Mouse (Mus musculus) naive thymus-derived CD4-positive, alpha-beta T cell, adult 2 months (primary cell): ENCODE measurements around the gene Smyd1.
"Not testable (repeated sequence)": the region's sequence is repeated elsewhere in the genome, so short reads cannot be mapped to it uniquely, and the experiment has no call there.

ENCODE experiments used
- DNase-seq: peaks from one replicate; pipeline ENCODE4 v3.0.0-alpha.2; 2011; ENCODE audit warnings: low read depth

Gene Smyd1

DNA sequence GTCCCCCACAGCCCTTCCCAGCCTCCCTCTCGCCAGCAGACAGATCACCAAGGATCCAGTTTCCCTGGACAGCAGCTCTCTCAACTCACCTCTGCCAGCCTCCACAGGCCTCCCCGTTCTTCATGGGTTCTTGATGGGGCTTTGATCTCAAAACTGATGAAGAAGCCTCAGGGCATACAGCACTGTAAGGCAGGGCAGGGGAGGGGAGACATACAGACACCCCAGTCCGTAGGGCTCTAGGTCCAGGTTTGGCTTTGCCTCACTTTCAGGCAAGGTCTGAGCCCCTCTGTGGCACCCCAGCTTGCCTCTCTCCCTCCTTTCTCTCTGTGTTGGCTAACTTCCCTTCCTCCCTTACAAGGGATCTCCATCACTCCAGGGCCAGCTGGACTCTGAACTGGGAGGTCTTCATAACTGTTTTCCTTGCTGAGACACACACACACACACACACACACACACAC is at the start of gene Smyd1:
Smyd1 (minus strand) TSS at position 408 of the 458 bp plus-strand sequence.
- DNase-seq, result no peak

DNA sequence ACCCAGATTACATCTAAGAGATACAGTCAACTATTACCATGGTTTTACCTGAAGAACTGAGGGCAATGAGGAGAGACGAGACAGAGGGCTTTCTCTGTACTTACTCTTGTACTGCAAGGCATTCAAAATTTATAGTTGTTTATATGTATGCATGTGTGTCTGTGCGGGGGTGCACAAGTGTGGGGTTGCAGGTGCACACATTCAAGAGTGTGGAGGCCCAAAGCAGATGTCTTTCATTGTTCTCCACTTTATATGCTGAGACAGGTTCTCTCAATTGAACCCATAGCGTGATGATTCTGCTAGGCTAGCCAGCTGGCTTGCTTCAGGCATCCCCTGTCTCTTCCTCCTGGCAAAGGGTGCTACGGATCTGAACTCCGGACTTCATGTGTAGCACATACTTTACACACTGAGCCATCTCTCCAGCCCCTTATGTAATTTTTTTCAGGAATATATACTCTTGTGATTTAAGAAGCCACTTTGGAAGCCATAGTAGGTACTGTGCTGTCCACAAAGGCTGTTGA is 49.1 kb upstream of the Smyd1 start:
- no peak for DNase-seq

DNA sequence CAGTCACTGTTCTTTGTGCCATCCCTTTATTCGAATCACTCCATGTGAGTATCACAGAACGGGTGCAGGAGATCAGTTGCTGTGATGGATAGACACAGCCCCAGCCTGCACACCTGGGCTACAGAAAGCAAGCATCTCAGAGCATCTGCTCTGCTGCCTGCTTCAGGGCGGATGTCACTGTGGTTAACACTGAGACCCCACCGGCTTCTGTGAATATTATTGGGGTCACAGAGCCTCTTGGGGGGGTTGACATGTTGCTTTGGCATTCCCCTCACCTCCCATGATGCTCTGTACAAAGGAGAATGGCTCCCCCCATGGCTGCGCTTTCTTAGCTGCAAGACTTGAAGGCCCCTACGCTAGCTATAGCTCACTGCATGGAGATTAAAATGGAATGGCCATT is 47.4 kb upstream of the Smyd1 start:
- no peak for DNase-seq

- no peak for DNase-seq
These were observed 42.0 kb upstream of the Smyd1 start for GRCm38 (mm10) chr6:71363995-71364394.

DNA sequence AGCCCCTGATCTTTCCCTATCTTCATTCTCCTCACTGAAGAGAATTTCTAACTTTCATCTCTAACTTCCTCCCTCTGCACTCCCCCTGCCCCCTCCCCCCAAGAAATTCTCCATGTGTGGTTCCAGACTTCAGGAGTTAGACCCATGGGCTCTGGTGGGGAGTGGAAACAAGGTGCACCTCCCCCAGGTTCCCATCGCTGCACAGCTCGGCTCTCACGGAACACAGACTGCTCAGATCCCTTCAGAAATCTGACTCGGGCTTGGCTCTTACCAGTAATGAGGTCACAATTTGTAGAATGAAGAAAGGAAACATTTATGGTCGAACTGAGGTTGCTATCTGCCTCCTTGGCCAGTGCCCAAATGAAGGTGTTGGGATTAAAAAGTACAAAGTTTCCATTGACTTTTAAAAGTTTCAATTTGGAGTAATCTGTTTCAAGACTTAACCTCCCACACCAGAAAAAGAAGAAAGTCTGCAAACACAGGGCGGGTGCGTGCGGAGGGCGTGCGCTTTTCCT is 39.2 kb upstream of the Smyd1 start:
- no peak for DNase-seq

DNA sequence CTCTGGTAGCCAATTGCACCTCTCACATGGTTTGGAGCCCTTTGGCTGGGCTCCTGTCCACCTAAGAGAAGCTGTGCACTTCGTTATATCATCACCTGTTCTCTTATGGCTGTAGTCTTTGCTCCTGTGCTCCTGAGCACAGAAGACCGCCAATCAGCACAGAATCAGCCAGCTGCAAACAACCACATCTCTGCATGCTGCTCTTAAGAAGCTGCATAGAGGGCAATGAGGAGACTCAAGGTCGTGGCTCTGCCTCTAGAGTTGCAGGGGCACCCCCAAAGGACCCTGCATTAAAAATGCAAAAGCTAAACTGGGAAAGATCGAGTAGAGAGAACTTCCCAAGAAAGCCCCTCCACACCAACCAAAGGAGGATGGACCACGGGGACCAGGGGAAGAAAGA is 38.7 kb upstream of the Smyd1 start:
- no peak for DNase-seq

- no peak for DNase-seq
These were observed 38.2 kb upstream of the Smyd1 start for GRCm38 (mm10) chr6:71360221-71360620.

DNA sequence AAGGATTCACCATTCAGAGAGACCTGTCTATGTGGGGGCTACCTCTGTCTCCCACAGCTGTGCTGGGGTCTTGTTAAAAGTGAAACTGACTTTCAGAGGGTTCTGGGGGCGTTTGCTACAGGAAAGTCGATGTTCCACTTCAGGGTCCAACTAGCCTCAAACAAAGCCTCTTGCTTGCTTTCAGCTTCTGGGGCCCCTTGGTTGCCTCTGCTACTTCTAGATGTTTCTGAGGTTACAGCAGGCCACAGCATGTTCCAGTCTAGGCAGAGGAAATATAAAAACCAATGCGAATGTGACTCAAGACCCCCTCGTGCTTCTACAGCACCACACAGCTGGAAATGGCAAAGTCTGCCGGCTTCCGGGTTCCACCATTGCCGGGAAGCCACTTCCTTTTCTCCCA is 35.5 kb upstream of the Smyd1 start:
- DNase-seq, result no peak

GRCm38 (mm10) chr6:71353722-71354121 is 31.7 kb upstream of the Smyd1 start:
- no peak for DNase-seq

DNA sequence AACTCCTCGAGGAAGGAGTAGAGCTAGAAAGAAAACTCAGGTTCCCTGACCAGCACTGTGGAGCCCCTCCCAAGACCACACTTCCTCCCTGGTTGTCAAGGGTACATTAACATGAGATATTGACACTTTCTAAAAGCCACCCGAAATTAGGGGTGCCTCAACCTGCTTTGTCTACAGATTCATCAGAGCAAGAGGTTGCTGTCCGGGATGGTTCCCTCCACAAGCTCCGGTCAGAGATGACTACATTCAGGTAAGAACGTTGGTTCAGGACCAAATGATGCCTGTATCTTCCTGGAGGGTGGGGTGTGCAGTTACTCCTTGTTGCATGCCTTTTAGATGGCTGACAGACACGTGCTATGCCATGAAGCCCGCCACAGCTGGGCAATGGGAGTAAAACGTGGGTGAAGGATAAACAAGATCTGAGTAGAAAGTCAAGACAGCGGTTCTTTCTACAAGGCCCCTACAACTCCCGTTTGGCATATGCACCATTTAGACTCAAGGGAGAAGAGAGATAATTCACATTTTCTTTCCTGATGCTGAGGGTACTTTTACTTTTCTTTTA is 30.9 kb upstream of the Smyd1 start:
- DNase-seq, result no peak

GRCm38 (mm10) chr6:71352201-71352600 is 30.2 kb upstream of the Smyd1 start:
- DNase-seq, result no peak

DNA sequence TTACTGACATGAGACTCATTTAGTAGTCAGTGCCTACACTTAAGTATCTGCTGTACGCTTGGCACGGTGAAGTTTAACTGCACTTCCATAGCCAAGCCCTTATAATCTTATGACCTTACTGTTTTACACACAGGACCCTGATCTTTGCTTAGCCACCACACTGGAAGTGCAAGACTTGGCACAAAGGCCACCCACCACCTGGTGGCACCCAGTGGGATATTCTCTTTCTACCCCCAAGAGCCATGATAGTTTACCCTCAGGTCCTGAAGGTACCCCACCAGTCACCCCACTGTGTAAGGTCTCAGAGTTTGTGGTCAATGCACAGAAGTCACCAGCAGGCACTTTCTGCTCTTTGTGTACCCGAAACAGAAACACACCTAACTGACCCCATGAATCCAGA is 29.2 kb upstream of the Smyd1 start:
- DNase-seq, result no peak

GRCm38 (mm10) chr6:71348006-71348405 is 26.0 kb upstream of the Smyd1 start:
- no peak for DNase-seq

DNA sequence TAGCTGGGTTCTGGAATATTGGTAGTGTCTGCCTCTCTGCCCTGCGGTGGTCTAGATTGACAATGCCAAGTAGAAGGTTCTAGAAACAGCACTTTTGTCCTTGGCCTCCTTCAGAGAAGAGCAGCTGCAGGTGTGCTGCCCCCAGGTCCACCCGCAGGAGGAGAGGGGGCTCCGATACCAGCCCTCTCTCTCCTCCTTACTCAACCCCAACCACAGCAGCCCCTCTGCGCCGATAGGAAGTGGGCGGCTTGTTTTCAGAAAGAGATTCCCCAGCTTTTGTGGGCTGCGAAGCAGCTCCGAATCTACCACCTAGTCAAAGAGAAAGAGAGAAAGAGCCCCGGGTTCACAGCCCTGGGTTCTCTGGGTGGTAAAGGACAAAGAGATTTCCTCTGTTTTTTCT is 19.1 kb upstream of the Smyd1 start:
- no peak for DNase-seq

- no peak for DNase-seq
These were observed 17.3 kb upstream of the Smyd1 start for GRCm38 (mm10) chr6:71339351-71339750.

DNA sequence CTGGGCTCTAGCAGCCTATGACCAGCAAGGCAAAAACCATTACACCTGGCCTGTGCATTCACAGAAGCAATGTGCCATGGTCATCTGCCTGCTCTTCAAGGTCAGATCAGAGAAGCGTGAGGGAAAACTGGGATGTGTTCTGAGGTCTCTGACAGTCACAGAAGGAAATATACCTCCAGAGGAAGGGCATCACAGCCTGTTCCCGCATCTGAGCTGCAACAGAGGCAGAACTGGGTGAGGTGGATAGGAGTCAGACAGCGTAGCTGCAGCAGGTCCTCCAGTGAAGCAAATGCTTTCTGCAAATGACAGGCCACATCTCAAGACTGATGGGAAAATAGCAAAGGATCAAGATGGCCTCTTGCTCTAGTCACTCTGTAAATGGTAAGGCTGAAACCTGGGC is 16.9 kb upstream of the Smyd1 start:
- no peak for DNase-seq

DNA sequence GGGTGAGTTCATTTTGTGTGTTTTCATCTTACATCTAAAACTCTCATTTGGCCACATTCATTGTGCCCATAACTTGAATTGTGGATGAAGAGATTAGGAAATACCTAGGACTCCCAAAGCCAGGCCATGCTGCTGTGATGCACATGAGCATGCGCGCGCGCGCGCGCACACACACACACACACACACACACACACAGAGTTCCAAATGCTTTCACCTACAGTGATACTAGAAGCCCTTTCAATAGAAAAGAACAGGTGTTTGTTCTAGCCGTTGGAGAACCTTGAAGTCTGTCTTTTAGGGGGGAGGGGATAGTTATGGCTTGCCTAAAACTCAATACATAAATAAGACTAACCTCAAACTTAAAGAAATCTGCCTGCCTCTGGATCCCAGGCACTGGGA is 15.6 kb upstream of the Smyd1 start:
- no peak for DNase-seq

DNA sequence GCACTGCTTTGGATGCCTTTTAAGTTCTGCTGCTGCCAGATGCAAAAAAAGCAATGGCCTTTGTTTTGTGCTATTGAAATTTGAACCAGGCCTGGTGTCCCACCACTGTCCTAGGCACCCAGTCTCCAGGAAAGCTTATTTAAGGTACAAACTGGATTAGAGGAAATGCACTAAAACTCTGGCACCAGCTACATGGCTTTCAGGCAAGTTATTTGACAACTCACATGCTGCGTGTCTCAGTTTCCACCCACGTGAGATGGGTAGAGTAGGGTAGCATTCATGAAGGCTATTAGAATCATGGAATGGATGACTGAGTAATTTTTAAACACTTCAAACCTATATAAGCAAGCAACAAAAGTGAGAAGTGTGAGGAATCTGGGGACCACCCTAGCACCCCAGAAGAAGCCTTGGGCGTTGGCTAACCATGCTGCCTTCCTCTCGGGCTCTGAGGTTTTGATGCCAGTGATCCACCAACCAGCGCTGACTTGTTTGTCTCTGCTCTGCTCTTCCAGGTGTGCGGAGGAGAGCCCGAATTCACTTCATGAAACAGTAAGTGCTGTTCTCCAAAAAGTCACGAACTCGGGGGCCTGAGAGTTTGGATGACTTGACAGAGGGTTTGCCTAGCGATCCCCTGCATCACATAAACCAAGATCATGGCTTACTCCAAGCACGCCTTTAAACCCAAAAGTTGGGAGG is 11.7 kb upstream of the Smyd1 start:
- DNase-seq, result no peak

DNA sequence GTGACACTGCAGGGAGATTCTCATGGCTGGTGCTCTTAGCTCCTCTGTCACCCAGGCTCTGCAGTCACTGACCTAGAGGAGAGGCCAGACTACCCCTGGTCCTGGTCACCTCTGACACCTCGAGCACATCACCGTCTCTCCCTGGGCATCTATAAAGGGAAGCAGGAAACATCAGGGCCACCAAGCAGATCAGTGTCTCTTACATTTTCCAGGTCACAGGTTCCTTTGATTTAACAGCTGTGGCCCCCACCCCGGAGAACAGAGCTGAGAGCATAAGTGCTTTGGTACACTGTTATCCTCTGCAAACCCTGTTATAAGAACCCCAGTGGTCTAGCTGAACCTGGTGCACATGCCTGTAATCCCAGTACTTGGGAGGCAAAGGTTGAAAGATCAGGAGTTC is 11.0 kb upstream of the Smyd1 start:
- DNase-seq, result no peak

- DNase-seq, result no peak
These were observed 10.4 kb upstream of the Smyd1 start for GRCm38 (mm10) chr6:71332236-71332965.

GRCm38 (mm10) chr6:71331491-71331890 is 9.5 kb upstream of the Smyd1 start:
- DNase-seq, result not testable (repeated sequence)

- DNase-seq, result no peak
These were observed 8.5 kb upstream of the Smyd1 start for GRCm38 (mm10) chr6:71330486-71330885.

GRCm38 (mm10) chr6:71329881-71330280 is 7.8 kb upstream of the Smyd1 start:
- DNase-seq, result no peak
